Mouse (Mus musculus) small intestine, adult 2 months (tissue): Measurements from ENCODE around the gene Plekhg5. TPM values are rescaled to one million over a fixed set of nuclear protein-coding genes. Genes with fewer than 3 reads are reported as not detected.

Experiments
- H3K27ac ChIP-seq: fragments of 200-500 bp; 2 replicates; pipeline ENCODE4 v1.5.1; 2012; ENCODE audit warnings: low read depth, low read length, control low read depth, inconsistent platforms; ENCODE audit not compliant: insufficient read depth
- H3K27me3 ChIP-seq: fragments of 200-500 bp; 2 replicates; pipeline ENCODE4 v1.6.1; 2012; ENCODE audit warnings: mild to moderate bottlenecking, moderate library complexity, low read length, inconsistent platforms; ENCODE audit not compliant: control insufficient read depth, insufficient read depth
- H3K36me3 ChIP-seq: fragments of 200-500 bp; 2 replicates; pipeline ENCODE4 v1.6.1; 2012; ENCODE audit warnings: mild to moderate bottlenecking, low read length, control low read depth, inconsistent platforms; ENCODE audit not compliant: control insufficient read depth, insufficient read depth
- H3K4me1 ChIP-seq: fragments of 200-500 bp; 2 replicates; pipeline ENCODE4 v1.6.1; 2012; ENCODE audit warnings: low read length, inconsistent platforms, mixed read lengths; ENCODE audit not compliant: control insufficient read depth, insufficient read depth, insufficient read length
- H3K4me3 ChIP-seq: fragments of 200-500 bp; 2 replicates; pipeline ENCODE4 v1.5.1; 2012; ENCODE audit warnings: low read depth, mild to moderate bottlenecking, control low read depth, inconsistent platforms, low read length, moderate library complexity
- CTCF ChIP-seq: fragments of 200-500 bp; IDR thresholded peaks from 2 replicates; pipeline ENCODE4 v1.5.1; 2012; ENCODE audit warnings: low read depth, mild to moderate bottlenecking, control low read depth, inconsistent platforms, low read length, moderate library complexity, mixed read lengths; ENCODE audit not compliant: insufficient replicate concordance, insufficient read length; ENCODE audit errors: extremely low read depth
- POLR2A ChIP-seq: fragments of 200-500 bp; IDR thresholded peaks from 2 replicates; pipeline ENCODE4 v1.6.1; 2012; ENCODE audit warnings: low read depth, mild to moderate bottlenecking, control low read depth, inconsistent platforms, low read length, moderate library complexity
- WGBS: fragments of 180-500 bp; shearing (Covaris S2); methylation state at CpG from one replicate; pipeline ENCODE4 v1.1.7; 2018; 5-methylcytosine and 5-hydroxymethylcytosine counted together
- polyA plus RNA-seq: library from polyadenylated mRNA; depleted of rRNA; stranded (reverse); fragments of >200 nt; gene quantifications from 2 replicates; pipeline ENCODE4 v1.2.3, GENCODE M21; 2012; rRNA removed

The Plekhg5 gene
- polyA plus RNA-seq, 1 experiment: 15.7 TPM

GRCm38 (mm10) chr4:152160748-152161147 lies 88.5 kb downstream of the Plekhg5 start:
- Histone ChIP-seq H3K27me3 (peaks cover 10% of the 10 kb centered on the region; the same call in 1 of the 2 replicates), H3K36me3 (no peaks in the 10 kb centered on the region), H3K4me3 (peak overlapping the region; percentile 73), H3K27ac (peak overlapping the region; percentile 98), H3K4me1 (peaks cover 41% of the 10 kb centered on the region)
- TF ChIP-seq CTCF: no peak
- no peak for TF ChIP-seq POLR2A
- WGBS: 26% methylated on average over 4 of the region's 4 CpGs

- Histone ChIP-seq H3K27me3 (peaks cover 10% of the 10 kb centered on the region; the same call in 1 of the 2 replicates), H3K27ac (peak overlapping the region; percentile 98), H3K36me3 (no peaks in the 10 kb centered on the region), H3K4me3 (peak overlapping the region; percentile 35), H3K4me1 (peaks cover 41% of the 10 kb centered on the region)
- TF ChIP-seq POLR2A: peak; percentile 62; the same call in 1 of the 2 replicates
- TF ChIP-seq CTCF: no peak
- WGBS: 33% methylated on average over 6 of the region's 6 CpGs
These were observed 89.3 kb downstream of the Plekhg5 start for GRCm38 (mm10) chr4:152161601-152162000.

- no peak overlapping the region for H3K4me3 ChIP-seq
- 63% methylated on average over 2 of the region's 2 CpGs for WGBS
- TF ChIP-seq CTCF: no peak
- no peak for TF ChIP-seq POLR2A
- peak overlapping the region; percentile 14 for H3K27ac ChIP-seq
- H3K4me1 ChIP-seq: peaks cover 41% of the 10 kb centered on the region
- no peaks in the 10 kb centered on the region for H3K36me3 ChIP-seq
- H3K27me3 ChIP-seq: peaks cover 10% of the 10 kb centered on the region; the same call in 1 of the 2 replicates
These were observed 90.5 kb downstream of the Plekhg5 start for GRCm38 (mm10) chr4:152162748-152163147.

Other genes with a start within 250 kb of the Plekhg5 start
- gene Camta1, start 210.6 kb upstream of the Plekhg5 start, polyA plus RNA-seq: 1.4 and 2.2 TPM in 2 replicates
- 28.1 and 32.0 TPM in 2 replicates for gene Dnajc11, start 138.8 kb upstream of the Plekhg5 start, polyA plus RNA-seq
- 13.0 and 24.2 TPM in 2 replicates for gene Thap3, start 83.5 kb upstream of the Plekhg5 start, polyA plus RNA-seq
- 4.0 and 7.5 TPM in 2 replicates for gene Phf13, start 76.2 kb upstream of the Plekhg5 start, polyA plus RNA-seq
- gene Klhl21, start 63.7 kb upstream of the Plekhg5 start, polyA plus RNA-seq: 18.6 and 19.8 TPM in 2 replicates
- 12.5 and 13.6 TPM in 2 replicates for gene Zbtb48, start 44.8 kb upstream of the Plekhg5 start, polyA plus RNA-seq
- gene Tas1r1, start 33.9 kb upstream of the Plekhg5 start, polyA plus RNA-seq: 0.05 TPM in 1 of 2 replicates, not detected in the other
- gene Nol9, start 33.2 kb upstream of the Plekhg5 start, polyA plus RNA-seq: 9.7 and 14.3 TPM in 2 replicates
- 1.9 and 3.8 TPM in 2 replicates for gene Tnfrsf25, start 43.4 kb downstream of the Plekhg5 start, polyA plus RNA-seq
- 124 and 572 TPM in 2 replicates for gene Espn, start 79.9 kb downstream of the Plekhg5 start, polyA plus RNA-seq
- gene Hes2, start 86.4 kb downstream of the Plekhg5 start, polyA plus RNA-seq: 8.3 and 51.7 TPM in 2 replicates
- 30.0 and 33.4 TPM in 2 replicates for gene Acot7, start 105.6 kb downstream of the Plekhg5 start, polyA plus RNA-seq
- gene Gpr153, start 201.7 kb downstream of the Plekhg5 start, polyA plus RNA-seq: 9.4 and 11.6 TPM in 2 replicates
- gene Hes3, start 219.2 kb downstream of the Plekhg5 start, polyA plus RNA-seq: not detected in 2 replicates
- 16.5 and 26.5 TPM in 2 replicates for gene Icmt, start 224.7 kb downstream of the Plekhg5 start, polyA plus RNA-seq
- gene Rnf207, start 246.5 kb downstream of the Plekhg5 start, polyA plus RNA-seq: 2.1 and 3.7 TPM in 2 replicates